Mouse (Mus musculus) lung, postnatal 0 days (tissue): ENCODE results near the gene Sorcs3. TPM values are rescaled to one million over a fixed set of nuclear protein-coding genes. Genes with fewer than 3 reads are reported as not detected.

Experiments used
- ATAC-seq: fragments of 200-750 bp; cut with Nextera tagmentation; 2 replicates; pipeline ENCODE4 v1.8.0; 2017; ENCODE audit warnings: moderate library complexity
- DNase-seq: peaks from one replicate; pipeline ENCODE4 v3.0.0-alpha.2; 2016; ENCODE audit warnings: low spot score
- H3K27ac ChIP-seq: fragments of 300-500 bp; sonication (generic); 2 replicates; pipeline ENCODE4 v1.5.1; 2014; ENCODE audit warnings: antibody characterized with exemption, mild to moderate bottlenecking, low read length, mixed read lengths
- H3K27me3 ChIP-seq: fragments of 300-500 bp; sonication (generic); replicated peaks from 2 replicates; pipeline ENCODE4 v1.6.1; 2014; ENCODE audit warnings: low read length, mixed read lengths; ENCODE audit not compliant: insufficient read depth
- H3K36me3 ChIP-seq: fragments of 300-500 bp; sonication (generic); 2 replicates; pipeline ENCODE4 v1.6.1; 2014; ENCODE audit warnings: low read length, mixed read lengths; ENCODE audit not compliant: insufficient read depth
- H3K4me1 ChIP-seq: fragments of 300-500 bp; sonication (generic); 2 replicates; pipeline ENCODE4 v1.6.1; 2014; ENCODE audit warnings: antibody characterized with exemption, low read depth, low read length, mixed read lengths; ENCODE audit not compliant: insufficient read depth
- H3K4me2 ChIP-seq: fragments of 300-500 bp; sonication (generic); replicated peaks from 2 replicates; pipeline ENCODE4 v1.6.1; 2014; ENCODE audit warnings: low read depth, mild to moderate bottlenecking, low read length, moderate library complexity, mixed read lengths
- H3K4me3 ChIP-seq: fragments of 300-500 bp; sonication (generic); 2 replicates; pipeline ENCODE4 v1.5.1; 2014; ENCODE audit warnings: low read depth, low read length
- H3K9ac ChIP-seq: fragments of 300-500 bp; sonication (generic); replicated peaks from 2 replicates; pipeline ENCODE4 v1.6.1; 2014; ENCODE audit warnings: low read depth, mild to moderate bottlenecking
- H3K9me3 ChIP-seq: fragments of 300-500 bp; sonication (generic); 2 replicates; pipeline ENCODE4 v1.6.1; 2016; ENCODE audit warnings: low read length, mixed read lengths
- CTCF ChIP-seq: IDR thresholded peaks from 2 replicates; pipeline ENCODE4 v1.5.1; 2016; ENCODE audit warnings: antibody characterized with exemption, mild to moderate bottlenecking
- EP300 ChIP-seq: IDR thresholded peaks from 2 replicates; pipeline ENCODE4 v1.6.1; 2016; ENCODE audit warnings: antibody characterized with exemption, mild to moderate bottlenecking, control low read depth
- WGBS: fragments of 180-500 bp; shearing (Covaris S2); extraction: QIAGEN DNeasy Blood & Tissue Kit; methylation state at CpG from one replicate; pipeline ENCODE4 v1.1.7; 2014; 5-methylcytosine and 5-hydroxymethylcytosine counted together
- polyA plus RNA-seq: library from polyadenylated mRNA; unstranded; fragments of >200 nt; fragmentation: Nextera tagmentation; extraction: Ambion mirVana; gene quantifications from 2 replicates; pipeline ENCODE4 v1.2.1, GENCODE M21; 2015

The Sorcs3 gene
- polyA plus RNA-seq, 1 experiment from 2014 or later: 0.02 TPM

- Histone ChIP-seq H3K4me1 (no peaks in the 10 kb centered on the region), H3K4me2 (no peak overlapping the region), H3K27ac (no peak overlapping the region), H3K4me3 (no peak overlapping the region), H3K36me3 (no peaks in the 10 kb centered on the region), H3K27me3 (no peaks in the 10 kb centered on the region), H3K9me3 (no peaks in the 10 kb centered on the region), H3K9ac (no peak overlapping the region)
- 74% methylated on average over 4 of the region's 4 CpGs for WGBS
- DNase-seq: no peak
- ATAC-seq: no peak
- TF ChIP-seq EP300: no peak
- TF ChIP-seq CTCF: no peak
These were observed 223.4 kb downstream of the Sorcs3 start for GRCm38 (mm10) chr19:48429263-48429662.

- Histone ChIP-seq H3K4me2 (0 out of 2 replicates have a peak overlapping the region, but pooled peaks have one; percentile 8), H3K27ac (no peak overlapping the region), H3K36me3 (no peaks in the 10 kb centered on the region), H3K9ac (no peak overlapping the region), H3K4me1 (no peaks in the 10 kb centered on the region), H3K27me3 (no peaks in the 10 kb centered on the region), H3K4me3 (no peak overlapping the region), H3K9me3 (no peaks in the 10 kb centered on the region)
- 27% methylated on average over 2 of the region's 2 CpGs for WGBS
- peak; percentile 69 for DNase-seq
- TF ChIP-seq CTCF (no peak), EP300 (0 out of 2 replicates have a peak, but pooled peaks have one; percentile 3)
- ATAC-seq: peak; percentile 95
These were observed 223.9 kb downstream of the Sorcs3 start for GRCm38 (mm10) chr19:48429755-48430154.

- TF ChIP-seq EP300 (no peak), CTCF (no peak)
- Histone ChIP-seq H3K36me3 (no peaks in the 10 kb centered on the region), H3K27me3 (no peaks in the 10 kb centered on the region), H3K9ac (no peak overlapping the region), H3K27ac (no peak overlapping the region), H3K4me2 (0 out of 2 replicates have a peak overlapping the region, but pooled peaks have one; percentile 8), H3K9me3 (no peaks in the 10 kb centered on the region), H3K4me3 (no peak overlapping the region), H3K4me1 (no peaks in the 10 kb centered on the region)
- ATAC-seq (peak; percentile 90), DNase-seq (peak; percentile 64)
- 66% methylated on average over 5 of the region's 5 CpGs for WGBS
These were observed 224.5 kb downstream of the Sorcs3 start for GRCm38 (mm10) chr19:48430328-48430727.

GRCm38 (mm10) chr19:48438450-48438849 lies 232.6 kb downstream of the Sorcs3 start:
- Histone ChIP-seq H3K4me1 (no peaks in the 10 kb centered on the region), H3K36me3 (no peaks in the 10 kb centered on the region), H3K9me3 (no peaks in the 10 kb centered on the region), H3K27ac (no peak overlapping the region), H3K4me3 (no peak overlapping the region), H3K9ac (no peak overlapping the region), H3K27me3 (no peaks in the 10 kb centered on the region), H3K4me2 (no peak overlapping the region)
- WGBS: 67% methylated on average over 1 of the region's 1 CpGs
- no peak for DNase-seq
- TF ChIP-seq CTCF (no peak), EP300 (no peak)
- no peak for ATAC-seq

- ATAC-seq: no peak
- no peaks in the 10 kb centered on the region for H3K36me3 ChIP-seq
- H3K4me1 ChIP-seq: no peaks in the 10 kb centered on the region
- DNase-seq: no peak
- H3K4me3 ChIP-seq: no peak overlapping the region
- no peak overlapping the region for H3K4me2 ChIP-seq
- no peaks in the 10 kb centered on the region for H3K9me3 ChIP-seq
- H3K27me3 ChIP-seq: no peaks in the 10 kb centered on the region
- WGBS: 86% methylated on average over 5 of the region's 5 CpGs
- no peak overlapping the region for H3K27ac ChIP-seq
- no peak for TF ChIP-seq EP300
- no peak for TF ChIP-seq CTCF
- H3K9ac ChIP-seq: no peak overlapping the region
These were observed 255.3 kb downstream of the Sorcs3 start for GRCm38 (mm10) chr19:48461141-48461540.

- Histone ChIP-seq H3K9me3 (no peaks in the 10 kb centered on the region), H3K4me3 (no peak overlapping the region), H3K27ac (no peak overlapping the region), H3K9ac (no peak overlapping the region), H3K36me3 (no peaks in the 10 kb centered on the region), H3K27me3 (no peaks in the 10 kb centered on the region), H3K4me2 (no peak overlapping the region), H3K4me1 (no peaks in the 10 kb centered on the region)
- TF ChIP-seq EP300 (no peak), CTCF (no peak)
- WGBS: 49% methylated on average over 3 of the region's 3 CpGs
- DNase-seq: no peak
- ATAC-seq: no peak
These were observed 256.6 kb downstream of the Sorcs3 start for GRCm38 (mm10) chr19:48462426-48462825.

GRCm38 (mm10) chr19:48463494-48463893 lies 257.7 kb downstream of the Sorcs3 start:
- Histone ChIP-seq H3K4me1 (no peaks in the 10 kb centered on the region), H3K36me3 (no peaks in the 10 kb centered on the region), H3K27me3 (no peaks in the 10 kb centered on the region), H3K4me2 (no peak overlapping the region), H3K4me3 (no peak overlapping the region), H3K9ac (no peak overlapping the region), H3K27ac (no peak overlapping the region), H3K9me3 (no peaks in the 10 kb centered on the region)
- WGBS: 43% methylated on average over 3 of the region's 3 CpGs
- DNase-seq (peak; percentile 58), ATAC-seq (0 out of 2 replicates have a peak, but pooled peaks have one; percentile 25)
- TF ChIP-seq CTCF (no peak), EP300 (no peak)
